Mouse (Mus musculus) ES-E14 (cell line): ENCODE measurements around the gene Gga1.

Source experiments
- CHD2 ChIP-seq: IDR thresholded peaks from 2 replicates; pipeline ENCODE4 v1.6.1; 2014; ENCODE audit warnings: mild to moderate bottlenecking, low read depth, low read length, inconsistent platforms
- HCFC1 ChIP-seq: IDR thresholded peaks from 2 replicates; pipeline ENCODE4 v1.6.1; 2012; ENCODE audit warnings: low read length, inconsistent platforms, borderline replicate concordance; ENCODE audit not compliant: insufficient read depth
- ZC3H11A ChIP-seq: IDR thresholded peaks from 2 replicates; pipeline ENCODE4 v1.6.1; 2012; ENCODE audit warnings: low read depth, mild to moderate bottlenecking, inconsistent platforms, low read length, borderline replicate concordance

- TF ChIP-seq ZC3H11A = no peak
- no peak for TF ChIP-seq HCFC1
- no peak for TF ChIP-seq CHD2
Measured at GRCm38 (mm10) chr15:78874989-78875388, 2.0 kb upstream of the Gga1 start.
